Mouse (Mus musculus): ENCODE data around the gene Ccnl2. TPM values are rescaled to one million over a fixed set of nuclear protein-coding genes. Genes with fewer than 3 reads are reported as not detected.

Gene Ccnl2
- polyA plus RNA-seq, 1 experiment from 2014 or later, result 256 TPM

GRCm38 (mm10) chr4:155840076-155841002, 28.1 kb downstream of the Ccnl2 start:
- Histone ChIP-seq H3K4me3 (replicated peaks) (peak overlapping the region; percentile 52), H3K9ac (replicated peaks) (peak overlapping the region; percentile 59), H3K36me3 (peaks cover 25% of the 10 kb centered on the region), H3K27me3 (peaks cover 8% of the 10 kb centered on the region; the same call in 1 of the 2 replicates), H3K4me1 (replicated peaks) (peaks cover 30% of the 10 kb centered on the region), H3K4me2 (peak overlapping the region; percentile 98), H3K9me3 (no peaks in the 10 kb centered on the region), H3K27ac (peak overlapping the region; percentile 63; the same call in 1 of the 2 replicates)
- 10% methylated on average over 8 of the region's 8 CpGs for WGBS
- ATAC-seq (ENCODE audit: insufficient number of reproducible peaks, insufficient read depth, low FRiP score, low TSS enrichment, low read depth), result peak; percentile 35; the same call in 1 of the 2 replicates

GRCm38 (mm10) chr4:155841003-155841454, 28.7 kb downstream of the Ccnl2 start:
- peak overlapping the region; percentile 59 for H3K9ac ChIP-seq (replicated peaks)
- peak; percentile 21; the same call in 1 of the 2 replicates for ATAC-seq (ENCODE audit: insufficient number of reproducible peaks, insufficient read depth, low FRiP score, low TSS enrichment, low read depth)
- peaks cover 25% of the 10 kb centered on the region for H3K36me3 ChIP-seq
- peak overlapping the region; percentile 62; the same call in 1 of the 2 replicates for H3K27ac ChIP-seq
- H3K4me1 ChIP-seq (replicated peaks), result peaks cover 30% of the 10 kb centered on the region
- WGBS, result under 1% methylated on average over 32 of the region's 32 CpGs
- H3K9me3 ChIP-seq, result no peaks in the 10 kb centered on the region
- H3K4me3 ChIP-seq (replicated peaks), result peak overlapping the region; percentile 52
- peaks cover 8% of the 10 kb centered on the region; the same call in 1 of the 2 replicates for H3K27me3 ChIP-seq
- peak overlapping the region; percentile 98 for H3K4me2 ChIP-seq

- peaks cover 8% of the 10 kb centered on the region; the same call in 1 of the 2 replicates for H3K27me3 ChIP-seq
- H3K4me2 ChIP-seq, result peak overlapping the region; percentile 98
- WGBS, result 43% methylated on average over 38 of the region's 38 CpGs
- no peaks in the 10 kb centered on the region for H3K9me3 ChIP-seq
- H3K9ac ChIP-seq (replicated peaks), result peak overlapping the region; percentile 59; the same call in 1 of the 2 replicates
- H3K4me3 ChIP-seq (replicated peaks), result peak overlapping the region; percentile 52; the same call in 1 of the 2 replicates
- no peak overlapping the region for H3K27ac ChIP-seq
- peaks cover 25% of the 10 kb centered on the region for H3K36me3 ChIP-seq
- ATAC-seq (ENCODE audit: insufficient number of reproducible peaks, insufficient read depth, low FRiP score, low TSS enrichment, low read depth), result 0 out of 2 replicates have a peak, but pooled peaks have one; percentile 2
- peaks cover 35% of the 10 kb centered on the region for H3K4me1 ChIP-seq (replicated peaks)
Measured at GRCm38 (mm10) chr4:155841651-155842270, 29.5 kb downstream of the Ccnl2 start.

GRCm38 (mm10) chr4:155843231-155843630, 30.9 kb downstream of the Ccnl2 start:
- no peak overlapping the region for H3K4me3 ChIP-seq (replicated peaks)
- no peak overlapping the region for H3K9ac ChIP-seq (replicated peaks)
- peaks cover 42% of the 10 kb centered on the region for H3K4me1 ChIP-seq (replicated peaks)
- 90% methylated on average over 5 of the region's 5 CpGs for WGBS
- no peak overlapping the region for H3K27ac ChIP-seq
- H3K4me2 ChIP-seq, result no peak overlapping the region
- no peak for ATAC-seq (ENCODE audit: insufficient number of reproducible peaks, insufficient read depth, low FRiP score, low TSS enrichment, low read depth)
- H3K36me3 ChIP-seq, result peaks cover 25% of the 10 kb centered on the region
- H3K9me3 ChIP-seq, result no peaks in the 10 kb centered on the region
- peaks cover 8% of the 10 kb centered on the region; the same call in 1 of the 2 replicates for H3K27me3 ChIP-seq

- WGBS, result 2% methylated on average over 65 of the region's 65 CpGs
Measured at GRCm38 (mm10) chr4:155846871-155847578, 34.7 kb downstream of the Ccnl2 start, which contains the start of gene Dvl1. Gene Dvl1, plus strand, starts transcription at chr4:155847402.

GRCm38 (mm10) chr4:155847591-155848352, 35.5 kb downstream of the Ccnl2 start:
- Histone ChIP-seq H3K27ac (no peak overlapping the region; the same call in 1 of the 2 replicates), H3K9me3 (no peaks in the 10 kb centered on the region), H3K4me1 (replicated peaks) (peaks cover 20% of the 10 kb centered on the region), H3K9ac (replicated peaks) (peak overlapping the region; percentile 73), H3K4me3 (replicated peaks) (peak overlapping the region; percentile 73), H3K4me2 (peak overlapping the region; percentile 92), H3K27me3 (no peaks in the 10 kb centered on the region), H3K36me3 (peaks cover 15% of the 10 kb centered on the region)
- WGBS, result 3% methylated on average over 50 of the region's 69 CpGs
- ATAC-seq (ENCODE audit: insufficient number of reproducible peaks, insufficient read depth, low FRiP score, low TSS enrichment, low read depth), result no peak; the same call in 1 of the 2 replicates

More at GRCm38 (mm10) chr4:155846871-155847578, 34.7 kb downstream of the Ccnl2 start, which contains the start of gene Dvl1:
- no peaks in the 10 kb centered on the region for H3K9me3 ChIP-seq
- peak within 1 kb of the TSS; percentile 92 for H3K4me2 ChIP-seq
- H3K4me1 ChIP-seq (replicated peaks), result peaks cover 20% of the 10 kb centered on the region
- H3K27me3 ChIP-seq, result peaks cover under 1% of the 10 kb centered on the region; the same call in 1 of the 2 replicates
- H3K9ac ChIP-seq (replicated peaks), result peak within 1 kb of the TSS; percentile 73
- H3K4me3 ChIP-seq (replicated peaks), result peak within 1 kb of the TSS; percentile 73
- H3K36me3 ChIP-seq, result peaks cover 21% of the 10 kb centered on the region
- peak; percentile 88 for ATAC-seq (ENCODE audit: insufficient number of reproducible peaks, insufficient read depth, low FRiP score, low TSS enrichment, low read depth)
- peak within 1 kb of the TSS; percentile 59; the same call in 1 of the 2 replicates for H3K27ac ChIP-seq

- H3K4me1 ChIP-seq (replicated peaks), result peaks cover 20% of the 10 kb centered on the region
- H3K9me3 ChIP-seq, result no peaks in the 10 kb centered on the region
- no peak for ATAC-seq (ENCODE audit: insufficient number of reproducible peaks, insufficient read depth, low FRiP score, low TSS enrichment, low read depth)
- no peaks in the 10 kb centered on the region for H3K27me3 ChIP-seq
- peak overlapping the region; percentile 73; the same call in 1 of the 2 replicates for H3K9ac ChIP-seq (replicated peaks)
- H3K36me3 ChIP-seq, result peaks cover 14% of the 10 kb centered on the region
- peak overlapping the region; percentile 73 for H3K4me3 ChIP-seq (replicated peaks)
- WGBS, result 69% methylated on average over 7 of the region's 7 CpGs
- H3K27ac ChIP-seq, result no peak overlapping the region
- H3K4me2 ChIP-seq, result peak overlapping the region; percentile 92
Measured at GRCm38 (mm10) chr4:155848434-155849095, 36.3 kb downstream of the Ccnl2 start.

- Histone ChIP-seq H3K4me1 (replicated peaks) (peaks cover 20% of the 10 kb centered on the region), H3K27me3 (no peaks in the 10 kb centered on the region), H3K4me2 (no peak overlapping the region), H3K9me3 (no peaks in the 10 kb centered on the region), H3K4me3 (replicated peaks) (no peak overlapping the region), H3K27ac (no peak overlapping the region), H3K36me3 (peaks cover 13% of the 10 kb centered on the region), H3K9ac (replicated peaks) (no peak overlapping the region)
- 87% methylated on average over 2 of the region's 2 CpGs for WGBS
- no peak for ATAC-seq (ENCODE audit: insufficient number of reproducible peaks, insufficient read depth, low FRiP score, low TSS enrichment, low read depth)
Measured at GRCm38 (mm10) chr4:155849391-155849790, 37.1 kb downstream of the Ccnl2 start.

- ATAC-seq (ENCODE audit: insufficient number of reproducible peaks, insufficient read depth, low FRiP score, low TSS enrichment, low read depth), result no peak
- no peaks in the 10 kb centered on the region for H3K27me3 ChIP-seq
- peaks cover 20% of the 10 kb centered on the region for H3K4me1 ChIP-seq (replicated peaks)
- peaks cover 18% of the 10 kb centered on the region for H3K36me3 ChIP-seq
- WGBS, result 96% methylated on average over 3 of the region's 3 CpGs
- H3K9me3 ChIP-seq, result no peaks in the 10 kb centered on the region
- no peak overlapping the region for H3K4me2 ChIP-seq
- H3K4me3 ChIP-seq (replicated peaks), result no peak overlapping the region
- H3K9ac ChIP-seq (replicated peaks), result no peak overlapping the region
- H3K27ac ChIP-seq, result no peak overlapping the region
Measured at GRCm38 (mm10) chr4:155849792-155850451, 37.6 kb downstream of the Ccnl2 start.

All from limb, embryonic 12.5 days (tissue).